Mouse (Mus musculus) bone marrow, adult 2 months (tissue): Measurements from ENCODE around the gene Spred2.

Experiments
- CTCF ChIP-seq: fragments of 200-500 bp; IDR thresholded peaks from 2 replicates; pipeline ENCODE4 v1.5.1; 2011; ENCODE audit warnings: low read length, control low read depth; ENCODE audit not compliant: control insufficient read depth, insufficient read depth
- POLR2A ChIP-seq: fragments of 200-500 bp; IDR thresholded peaks from 2 replicates; pipeline ENCODE4 v1.6.1; 2011; ENCODE audit warnings: low read depth, mild to moderate bottlenecking, control low read depth, low read length, borderline replicate concordance; ENCODE audit not compliant: control insufficient read depth

DNA sequence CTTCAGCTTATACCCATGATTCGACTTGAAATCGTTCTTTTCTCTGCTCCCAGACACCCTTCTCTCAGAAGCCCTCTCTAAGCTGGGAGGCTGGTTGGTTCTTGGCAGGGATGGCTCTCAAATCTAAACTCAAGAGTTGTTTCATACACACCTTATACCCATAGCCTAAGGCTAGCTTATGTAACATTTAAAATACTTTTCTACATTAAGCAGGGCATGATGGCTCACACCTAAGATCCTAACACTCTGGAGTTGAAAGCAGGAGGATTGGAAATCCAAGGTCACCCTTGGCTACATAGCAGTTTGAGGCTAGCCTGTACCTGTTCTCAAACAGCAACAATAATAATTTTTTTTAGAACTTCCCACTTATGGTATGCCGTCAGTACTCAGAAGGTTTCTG, 34.8 kb downstream of the Spred2 start:
- TF ChIP-seq CTCF, result no peak
- TF ChIP-seq POLR2A, result no peak
